Comparison of ENCODE assay signal across 26 mouse cellular contexts in genomic region chr6:141141016-141141415, GRCm38 (mm10).
A peak's percentile ranks its signal among the peaks of the same experiment; 100 is the strongest.
DNase-seq lines count a peak whose midpoint lies in the region; ATAC-seq and TF ChIP-seq lines count a peak whose summit lies in the region.
"Had no signal": no experiment of that assay in that cellular context is flagged by ENCODE, and none has a peak within 500 bp of the region (broad histone marks: within the 10 kb centered on the region; RNA-seq: fewer than 3 reads in every experiment).

No protein-coding gene starts in this region.

- H3K4me3 ChIP-seq in testis, adult 2 months (ENCODE audit: control insufficient read depth, low read depth, low read length) = peak overlapping the region; percentile 45
- no peak overlapping the region for H3K4me3 ChIP-seq in heart, embryonic 12.5 days
- H3K4me3 ChIP-seq in limb, embryonic 10.5 days = no peak overlapping the region
- H3K4me3 ChIP-seq: embryonic facial prominence, embryonic 10.5 days; hindbrain, embryonic 10.5 days; intestine, embryonic 15.5 days; layer of hippocampus, adult 2 months; limb, embryonic 13.5 days; liver, embryonic 15.5 days; lung, embryonic 15.5 days; megakaryocyte, embryonic 14.5 days; midbrain, embryonic 13.5 days had no signal

- H3K4me1 ChIP-seq in testis, adult 2 months (ENCODE audit: control insufficient read depth, insufficient read depth, low read length) = no peaks in the 10 kb centered on the region
- H3K4me1 ChIP-seq in heart, embryonic 12.5 days (replicated peaks) = no peaks in the 10 kb centered on the region
- H3K4me1 ChIP-seq in limb, embryonic 10.5 days = no peaks in the 10 kb centered on the region
- H3K4me1 ChIP-seq: intestine, embryonic 15.5 days; limb, embryonic 13.5 days; liver, embryonic 15.5 days; megakaryocyte, embryonic 14.5 days; midbrain, embryonic 13.5 days had no signal

- WGBS in heart, embryonic 12.5 days = 45% methylated on average over 22 of the region's 22 CpGs
- WGBS in limb, embryonic 10.5 days = 95% methylated on average over 22 of the region's 22 CpGs

- TF ChIP-seq POLR2A in testis, adult 2 months (IDR thresholded peaks at IDR 0.05; ENCODE audit: control insufficient read depth, low read depth, low read length) = peak; percentile 26; the same call in 1 of the 2 replicates

- no peaks in the 10 kb centered on the region for H3K9me3 ChIP-seq in heart, embryonic 12.5 days (replicated peaks)
- H3K9me3 ChIP-seq in limb, embryonic 10.5 days (replicated peaks) = no peaks in the 10 kb centered on the region
- H3K9me3 ChIP-seq: embryonic facial prominence, embryonic 10.5 days; hindbrain, embryonic 10.5 days; intestine, embryonic 15.5 days; limb, embryonic 13.5 days; liver, embryonic 15.5 days; lung, embryonic 15.5 days; midbrain, embryonic 13.5 days had no signal

- no peak for DNase-seq in testis, postnatal 10 days (ENCODE audit: low spot score)
- peak; percentile 24 to 51 for DNase-seq in heart, postnatal 10 days
- no peak for DNase-seq in spleen, adult 18-20 months
- DNase-seq in limb, embryonic 10.5 days (ENCODE audit: low spot score) = no peak
- no peak for DNase-seq in cerebellum, postnatal 10 days
- DNase-seq: adrenal gland, postnatal 36 days; cerebellum, adult 9-11 months; forebrain, postnatal 0 days; gastrocnemius, postnatal 14 days; kidney, adult 9 months; kidney, postnatal 25 days; layer of hippocampus, postnatal 36 days; lung, postnatal 36 days; thymus, postnatal 25 days had no signal

- no peak for ATAC-seq in heart, embryonic 12.5 days (ENCODE audit: insufficient number of reproducible peaks, low FRiP score)
- ATAC-seq: forebrain, postnatal 0 days; hindbrain, embryonic 16.5 days; intestine, embryonic 15.5 days; midbrain, embryonic 13.5 days had no signal

- no peak for TF ChIP-seq CTCF in testis, adult 2 months (IDR thresholded peaks at IDR 0.05; ENCODE audit: control insufficient read depth, insufficient read depth, insufficient replicate concordance, low read depth, low read length)

- no peaks in the 10 kb centered on the region for H3K27me3 ChIP-seq in testis, adult 2 months (ENCODE audit: control insufficient read depth, insufficient read depth, low read length)
- no peaks in the 10 kb centered on the region for H3K27me3 ChIP-seq in heart, embryonic 12.5 days (replicated peaks)
- H3K27me3 ChIP-seq in limb, embryonic 10.5 days (ENCODE audit: low read depth, poor library complexity, severe bottlenecking) = no peaks in the 10 kb centered on the region
- H3K27me3 ChIP-seq: intestine, embryonic 15.5 days; limb, embryonic 13.5 days; liver, embryonic 15.5 days; lung, embryonic 15.5 days; megakaryocyte, embryonic 14.5 days; midbrain, embryonic 13.5 days had no signal

- intact Hi-C loops in heart, postnatal 10 days (cut with DNase I) = no loop called here

- H3K36me3 ChIP-seq in testis, adult 2 months (ENCODE audit: control insufficient read depth, insufficient read depth, low read length) = no peaks in the 10 kb centered on the region
- no peaks in the 10 kb centered on the region for H3K36me3 ChIP-seq in heart, embryonic 12.5 days
- no peaks in the 10 kb centered on the region for H3K36me3 ChIP-seq in limb, embryonic 10.5 days
- H3K36me3 ChIP-seq: embryonic facial prominence, embryonic 10.5 days; hindbrain, embryonic 10.5 days; intestine, embryonic 15.5 days; limb, embryonic 13.5 days; liver, embryonic 15.5 days; lung, embryonic 15.5 days; midbrain, embryonic 13.5 days had no signal

- no peak overlapping the region for H3K27ac ChIP-seq in testis, adult 2 months (ENCODE audit: control insufficient read depth, insufficient read depth, low read depth, low read length)
- H3K27ac ChIP-seq in heart, embryonic 12.5 days (ENCODE audit: poor library complexity, severe bottlenecking) = no peak overlapping the region
- H3K27ac ChIP-seq in limb, embryonic 10.5 days = no peak overlapping the region
- H3K27ac ChIP-seq: embryonic facial prominence, embryonic 10.5 days; hindbrain, embryonic 10.5 days; intestine, embryonic 15.5 days; layer of hippocampus, adult 2 months; limb, embryonic 13.5 days; liver, embryonic 15.5 days; lung, embryonic 15.5 days; midbrain, embryonic 13.5 days had no signal

- no peak overlapping the region for H3K9ac ChIP-seq in heart, embryonic 12.5 days
- H3K9ac ChIP-seq: forebrain, postnatal 0 days; intestine, embryonic 15.5 days; limb, embryonic 13.5 days; liver, embryonic 15.5 days; lung, embryonic 15.5 days; midbrain, embryonic 13.5 days had no signal

- H3K4me2 ChIP-seq in heart, embryonic 12.5 days = peak overlapping the region; percentile 31; the same call in 1 of the 2 replicates
- H3K4me2 ChIP-seq: intestine, embryonic 15.5 days; limb, embryonic 13.5 days; liver, embryonic 15.5 days; lung, embryonic 15.5 days; midbrain, embryonic 13.5 days had no signal

Comparison
In these comparisons a context has a peak if more than half of its experiments do, and no peak if none do; other contexts are left out.
1. DNase-seq: peak in heart, postnatal 10 days (2 of 2); none in testis, postnatal 10 days (single experiment), spleen, adult 18-20 months (0 of 2), limb, embryonic 10.5 days (single experiment) and cerebellum, postnatal 10 days (0 of 2).